Mouse (Mus musculus): Measurements from ENCODE around the gene Hectd4. TPM values are rescaled to one million over a fixed set of nuclear protein-coding genes. Genes with fewer than 3 reads are reported as not detected.
"Not testable (repeated sequence)": the region's sequence is repeated elsewhere in the genome, so short reads cannot be mapped to it uniquely, and the experiment has no call there.

Gene Hectd4
- total and polyA plus RNA-seq, 3 experiments = 2.1 to 7.8 (median 6.0) TPM

DNA sequence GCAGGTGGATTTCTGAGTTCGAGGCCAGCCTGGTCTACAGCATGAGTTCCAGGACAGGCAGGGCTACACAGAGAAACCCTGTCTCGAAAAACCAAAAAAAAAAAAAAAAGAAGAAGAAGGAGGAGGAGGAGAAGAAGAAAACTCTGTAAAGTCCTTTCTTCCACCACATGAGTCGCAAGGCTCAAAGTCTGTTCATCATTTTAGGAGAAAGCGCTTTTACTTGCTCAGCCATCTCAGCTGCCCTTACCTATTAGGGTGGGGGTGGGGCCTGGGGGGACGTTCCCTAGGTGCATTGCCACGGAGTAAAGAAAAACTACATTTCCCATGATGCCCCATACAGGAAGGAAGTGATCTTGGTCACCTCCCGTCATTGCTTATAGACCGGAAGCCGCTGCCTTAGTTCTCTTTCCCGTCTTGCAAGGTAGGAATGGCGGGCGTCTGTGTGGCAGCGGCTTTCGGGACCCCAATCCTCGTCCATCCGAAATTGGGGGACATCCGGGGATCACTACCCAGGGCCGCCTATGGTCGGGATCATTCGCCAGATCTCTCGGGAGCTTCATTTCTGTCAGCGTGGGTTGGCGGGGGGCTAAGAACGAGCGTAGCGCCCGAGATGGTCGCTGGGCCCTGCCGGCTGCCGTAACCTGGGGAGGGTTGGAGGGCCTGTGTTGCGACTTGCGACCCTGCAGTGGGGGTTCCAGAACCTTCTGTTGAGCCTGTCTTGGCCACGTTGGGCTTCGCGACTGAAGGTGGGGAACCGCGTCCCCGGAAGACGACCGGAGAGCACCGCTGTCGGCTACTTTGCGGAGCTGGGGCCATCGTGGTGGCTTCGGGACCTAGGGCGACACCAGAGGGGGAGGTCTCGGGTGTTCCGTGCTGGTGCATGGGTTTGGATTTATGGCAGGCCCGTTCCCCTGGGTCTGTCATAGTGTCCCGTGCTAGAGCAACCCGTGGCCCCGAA lies 15.6 kb upstream of the Hectd4 start, which contains the start of gene Rpl6 (continued):
- TF ChIP-seq POLR2A (IDR thresholded peaks at IDR 0.05; ENCODE audit: low read depth, low read length) (peak; percentile 98), E2F4 (IDR thresholded peaks at IDR 0.05; ENCODE audit: insufficient replicate concordance, low read depth, low read length) (0 out of 2 replicates have a peak, but pooled peaks have one; percentile 39), ETS1 (conservative IDR thresholded peaks at IDR 0.05; ENCODE audit: low read depth, low read length) (peak; percentile 24; the same call in 1 of the 2 replicates), TBP (conservative IDR thresholded peaks at IDR 0.05; ENCODE audit: low read depth, low read length) (peak; percentile 98), ZKSCAN1 (IDR thresholded peaks at IDR 0.05; ENCODE audit: borderline replicate concordance, low read depth, low read length) (no peak), CHD2 (IDR thresholded peaks at IDR 0.05; ENCODE audit: low read length) (peak; percentile 93), TCF12 (IDR thresholded peaks at IDR 0.05; ENCODE audit: low read depth, low read length) (peak; percentile 99), JUN (IDR thresholded peaks at IDR 0.05; ENCODE audit: insufficient read depth, low read depth, low read length) (no peak), IRF4 (IDR thresholded peaks at IDR 0.05; ENCODE audit: low read depth, low read length) (peak; percentile 64), MAZ (IDR thresholded peaks at IDR 0.05; ENCODE audit: low read depth, low read length) (peak; percentile 84; the same call in 1 of the 2 replicates), ZMIZ1 (IDR thresholded peaks at IDR 0.05; ENCODE audit: low read depth, low read length) (peak; percentile 96)

DNA sequence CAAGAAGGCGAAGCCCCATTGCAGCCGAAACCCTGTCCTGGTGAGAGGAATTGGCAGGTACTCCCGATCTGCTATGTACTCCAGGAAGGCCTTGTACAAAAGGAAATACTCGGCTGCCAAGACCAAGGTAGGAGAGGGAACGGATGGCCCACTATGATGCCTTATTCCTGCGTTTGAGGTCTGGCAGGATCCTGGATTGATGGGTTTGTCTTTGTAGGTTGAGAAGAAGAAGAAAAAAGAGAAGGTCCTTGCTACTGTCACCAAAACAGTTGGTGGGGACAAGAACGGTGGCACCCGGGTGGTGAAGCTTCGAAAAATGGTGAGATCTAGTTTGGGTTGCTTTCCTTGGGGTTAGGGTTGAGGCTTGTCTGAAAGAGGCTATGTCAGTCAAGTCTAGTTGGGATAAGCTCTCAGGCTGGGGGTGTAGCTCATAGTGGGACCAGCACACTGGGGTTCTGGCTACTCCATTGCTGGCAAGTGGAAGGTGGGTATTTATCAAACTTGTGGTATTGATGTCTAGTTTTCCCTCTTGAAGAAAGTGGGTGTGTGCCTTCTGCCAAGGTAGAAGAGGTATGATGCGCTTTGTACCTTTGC lies 14.4 kb upstream of the Hectd4 start:
- 0 out of 2 replicates have a peak, but pooled peaks have one; percentile 15 for TF ChIP-seq ZMIZ1 (IDR thresholded peaks at IDR 0.05; ENCODE audit: low read depth, low read length)
- TF ChIP-seq MYC (IDR thresholded peaks at IDR 0.05; ENCODE audit: low read depth, low read length) = 0 out of 2 replicates have a peak, but pooled peaks have one; percentile 35
- H3K9ac ChIP-seq (ENCODE audit: insufficient read depth, low read depth) = peak overlapping the region; percentile 78
- DNase-seq (ENCODE audit: extremely low read depth); H3K9me3 ChIP-seq (replicated peaks; ENCODE audit: low read length); H3K27ac ChIP-seq (ENCODE audit: insufficient read depth, low read depth); H3K27me3 ChIP-seq (replicated peaks); dilution Hi-C loops (cut with MboI; ENCODE audit: extremely low pct_ligation_motif_present, extremely low pct_unique_long_range_greater_than_20kb, low sequenced_read_pairs): not testable (repeated sequence)
- peaks cover 13 to 41% of the 10 kb centered on the region in 2 experiments for H3K4me1 ChIP-seq (ENCODE audit: control insufficient read depth in 1 of 2, insufficient read depth in 2 of 2)
- H3K4me2 ChIP-seq (ENCODE audit: insufficient read depth, low read depth, poor library complexity, severe bottlenecking) = peak overlapping the region; percentile 94
- peaks cover 46% of the 10 kb centered on the region for H3K79me2 ChIP-seq (replicated peaks; ENCODE audit: control insufficient read depth, extremely low read depth, insufficient read depth, poor library complexity, severe bottlenecking)
- in situ Hi-C loops (cut with MboI; ENCODE audit: low pct_ligation_motif_present, low pct_unique_long_range_greater_than_20kb, low sequenced_read_pairs) = loop anchor here (10.0 kb wide), 1 partner anchor 169 kb away; no protein-coding TSS in a partner anchor
- peaks cover 51 to 56% of the 10 kb centered on the region in 2 experiments for H3K36me3 ChIP-seq (replicated peaks in 1 of 2; ENCODE audit: control insufficient read depth in 1 of 2, insufficient read depth in 1 of 2, low read length in 1 of 2)
- H3K4me3 ChIP-seq (replicated peaks in 1 of 3; ENCODE audit: low read depth in 2 of 3, low read length in 2 of 3, poor library complexity in 1 of 3) = peak overlapping the region; percentile 50 to 85 (median 53)

DNA sequence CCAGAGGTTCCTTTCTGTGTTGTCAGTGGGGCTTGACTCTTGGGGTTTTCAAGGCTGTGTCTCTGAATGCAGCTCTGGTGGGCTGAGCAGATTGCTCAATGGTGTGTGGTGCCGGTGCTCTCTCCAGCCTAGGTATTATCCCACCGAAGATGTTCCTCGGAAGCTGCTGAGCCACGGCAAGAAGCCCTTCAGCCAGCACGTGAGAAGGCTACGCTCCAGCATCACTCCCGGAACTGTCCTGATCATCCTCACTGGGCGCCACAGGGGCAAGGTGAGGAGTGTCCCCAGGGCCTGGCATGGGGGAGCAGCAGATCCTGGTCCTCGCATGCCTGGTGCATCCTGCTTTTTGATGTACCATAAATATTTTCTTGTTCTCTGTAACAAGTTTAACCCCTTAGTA lies 13.5 kb upstream of the Hectd4 start:
- dilution Hi-C loops (cut with MboI; ENCODE audit: extremely low pct_ligation_motif_present, extremely low pct_unique_long_range_greater_than_20kb, low sequenced_read_pairs) (no loop called here), in situ Hi-C loops (cut with MboI; ENCODE audit: low pct_ligation_motif_present, low pct_unique_long_range_greater_than_20kb, low sequenced_read_pairs) (loop anchor here (10.0 kb wide), 1 partner anchor 168 kb away; no protein-coding TSS in a partner anchor)
- TF ChIP-seq SIN3A (IDR thresholded peaks at IDR 0.05; ENCODE audit: low read length) (no peak), MXI1 (IDR thresholded peaks at IDR 0.05; ENCODE audit: low read depth, low read length) (peak; percentile 17; the same call in 1 of the 2 replicates), ZMIZ1 (IDR thresholded peaks at IDR 0.05; ENCODE audit: low read depth, low read length) (0 out of 2 replicates have a peak, but pooled peaks have one; percentile 0), BHLHE40 (IDR thresholded peaks at IDR 0.05; ENCODE audit: low read depth, low read length) (peak; percentile 65), UBTF (IDR thresholded peaks at IDR 0.05; ENCODE audit: low read depth, low read length) (no peak)
- Histone ChIP-seq H3K9ac (ENCODE audit: insufficient read depth, low read depth) (peak overlapping the region; percentile 78), H3K36me3 (replicated peaks in 1 of 2; ENCODE audit: control insufficient read depth in 1 of 2, insufficient read depth in 1 of 2, low read length in 1 of 2) (peaks cover 58 to 65% of the 10 kb centered on the region in 2 experiments), H3K9me3 (replicated peaks; ENCODE audit: low read length) (no peaks in the 10 kb centered on the region), H3K4me3 (replicated peaks in 1 of 3; ENCODE audit: low read depth in 2 of 3, low read length in 2 of 3, poor library complexity in 1 of 3) (peak overlapping the region in 2 of 3 experiments; percentile 53 to 85), H3K4me2 (ENCODE audit: insufficient read depth, low read depth, poor library complexity, severe bottlenecking) (peak overlapping the region; percentile 94), H3K4me1 (ENCODE audit: control insufficient read depth in 1 of 2, insufficient read depth in 2 of 2) (peaks cover 13 to 41% of the 10 kb centered on the region in 2 experiments), H3K27me3 (replicated peaks) (no peaks in the 10 kb centered on the region), H3K27ac (ENCODE audit: insufficient read depth, low read depth) (peak overlapping the region; percentile 15; the same call in 1 of the 2 replicates), H3K79me2 (replicated peaks; ENCODE audit: control insufficient read depth, extremely low read depth, insufficient read depth, poor library complexity, severe bottlenecking) (peaks cover 46% of the 10 kb centered on the region)
- DNase-seq (ENCODE audit: extremely low read depth) = no peak
